Mouse (Mus musculus): Measurements from ENCODE around the gene Ttc39b.

Ttc39b gene

GRCm38 (mm10) chr4:83317826-83318348 lies 6.2 kb downstream of the Ttc39b start:
- DNase-seq (ENCODE audit: low spot score in 2 of 2), result no peak

- no peak for DNase-seq (ENCODE audit: low spot score in 2 of 2)
These were observed 7.3 kb downstream of the Ttc39b start for GRCm38 (mm10) chr4:83316718-83317117.

GRCm38 (mm10) chr4:83315930-83316329 lies 8.1 kb downstream of the Ttc39b start:
- DNase-seq (ENCODE audit: low spot score in 2 of 2), result no peak

GRCm38 (mm10) chr4:83314922-83315881 lies 8.9 kb downstream of the Ttc39b start:
- DNase-seq (ENCODE audit: low spot score in 2 of 2), result no peak

- DNase-seq (ENCODE audit: low spot score in 2 of 2), result no peak
These were observed 9.7 kb downstream of the Ttc39b start for GRCm38 (mm10) chr4:83314261-83314793.

- no peak for DNase-seq (ENCODE audit: low spot score in 2 of 2)
These were observed 11.7 kb downstream of the Ttc39b start for GRCm38 (mm10) chr4:83312336-83312735.

GRCm38 (mm10) chr4:83311481-83311880 lies 12.6 kb downstream of the Ttc39b start:
- no peak for DNase-seq (ENCODE audit: low spot score in 2 of 2)

GRCm38 (mm10) chr4:83310990-83311389 lies 13.1 kb downstream of the Ttc39b start:
- DNase-seq (ENCODE audit: low spot score in 2 of 2), result no peak

GRCm38 (mm10) chr4:83308914-83309313 lies 15.1 kb downstream of the Ttc39b start:
- DNase-seq (ENCODE audit: low spot score in 2 of 2), result no peak

GRCm38 (mm10) chr4:83307686-83308469 lies 16.2 kb downstream of the Ttc39b start:
- DNase-seq (ENCODE audit: low spot score in 2 of 2), result no peak

GRCm38 (mm10) chr4:83306879-83307278 lies 17.2 kb downstream of the Ttc39b start:
- DNase-seq (ENCODE audit: low spot score in 2 of 2), result no peak

GRCm38 (mm10) chr4:83305099-83305498 lies 19.0 kb downstream of the Ttc39b start:
- no peak for DNase-seq (ENCODE audit: low spot score in 2 of 2)

- peak; percentile 35 to 69 for DNase-seq (ENCODE audit: low spot score in 2 of 2)
These were observed 20.9 kb downstream of the Ttc39b start for GRCm38 (mm10) chr4:83302887-83303827.

GRCm38 (mm10) chr4:83302123-83302737 lies 21.8 kb downstream of the Ttc39b start:
- no peak for DNase-seq (ENCODE audit: low spot score in 2 of 2)

GRCm38 (mm10) chr4:83301713-83302112 lies 22.3 kb downstream of the Ttc39b start:
- no peak for DNase-seq (ENCODE audit: low spot score in 2 of 2)

GRCm38 (mm10) chr4:83284768-83285350 lies 39.2 kb downstream of the Ttc39b start:
- no peak for DNase-seq (ENCODE audit: low spot score in 2 of 2)

GRCm38 (mm10) chr4:83283973-83284767 lies 39.9 kb downstream of the Ttc39b start:
- DNase-seq (ENCODE audit: low spot score in 2 of 2), result no peak

- DNase-seq (ENCODE audit: low spot score in 2 of 2), result no peak
These were observed 41.6 kb downstream of the Ttc39b start for GRCm38 (mm10) chr4:83282424-83282823.

- DNase-seq (ENCODE audit: low spot score in 2 of 2), result no peak
These were observed 44.8 kb downstream of the Ttc39b start for GRCm38 (mm10) chr4:83279236-83279635.
